In the genomic region with DNA sequence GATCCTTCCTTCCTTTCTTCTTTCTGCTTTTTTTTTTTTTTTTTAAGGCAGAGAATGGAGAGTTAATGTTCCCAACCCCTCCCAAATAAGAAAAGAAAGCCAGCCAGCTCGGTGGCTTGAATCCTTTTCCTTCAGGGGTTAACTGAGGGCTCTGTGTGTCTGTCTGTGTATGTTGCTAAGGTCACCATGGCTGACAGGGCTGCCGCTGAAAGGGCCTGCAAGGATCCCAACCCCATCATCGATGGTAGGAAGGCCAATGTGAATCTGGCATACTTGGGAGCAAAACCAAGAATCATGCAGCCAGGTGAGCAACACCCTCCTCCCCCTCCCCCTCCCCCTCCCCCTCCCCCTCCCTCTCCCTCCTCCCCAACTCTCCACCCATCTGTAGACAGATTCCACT, we compare ENCODE assay signal across 8 mouse cellular contexts. TPM values are rescaled to one million over a fixed set of nuclear protein-coding genes. Genes with fewer than 3 reads are reported as not detected.
A peak's percentile ranks its signal among the peaks of the same experiment; 100 is the strongest.
DNase-seq lines count a peak whose midpoint lies in the region; ATAC-seq and TF ChIP-seq lines count a peak whose summit lies in the region.

No protein-coding gene starts in this region.

- intact Hi-C loops in left cerebral cortex, postnatal 14 days (cut with DNase I): loop anchor here (5.0 kb wide), 1 partner anchor 82 kb away; the partner anchor contains the start of gene Cap2

- peak; percentile 23 for DNase-seq in retina, postnatal 1 day
- DNase-seq in retina, embryonic 14.5 days (ENCODE audit: low spot score): no peak
- peak; percentile 30 for DNase-seq in forebrain, postnatal 0 days
- no peak for DNase-seq in limb, embryonic 11.5 days (ENCODE audit: low spot score)
- no peak for DNase-seq in left cerebral cortex, postnatal 14 days (ENCODE audit: low spot score in 2 of 2)
- no peak for DNase-seq in thymus, postnatal 10 days (ENCODE audit: low spot score in 2 of 2)
- DNase-seq in cerebellum, adult 2 months: no peak

- peaks cover 3% of the 10 kb centered on the region; the same call in 1 of the 2 replicates for H3K36me3 ChIP-seq in forebrain, postnatal 0 days (ENCODE audit: insufficient read depth)
- no peaks in the 10 kb centered on the region for H3K36me3 ChIP-seq in limb, embryonic 11.5 days (ENCODE audit: control insufficient read depth, insufficient read depth, low read length)
- H3K36me3 ChIP-seq in stomach, embryonic 16.5 days (ENCODE audit: control insufficient read depth, insufficient read depth, low read length): no peaks in the 10 kb centered on the region

- H3K4me2 ChIP-seq in forebrain, postnatal 0 days (ENCODE audit: low read depth): peak overlapping the region; percentile 94
- no peak overlapping the region for H3K4me2 ChIP-seq in limb, embryonic 11.5 days (ENCODE audit: low read depth, severe bottlenecking)
- H3K4me2 ChIP-seq in stomach, embryonic 16.5 days (ENCODE audit: low read depth, low read length): peak overlapping the region; percentile 96

- peak overlapping the region; percentile 70 for H3K4me3 ChIP-seq in forebrain, postnatal 0 days (ENCODE audit: low read depth, low read length)
- 0 out of 2 replicates have a peak overlapping the region, but pooled peaks have one; percentile 53 for H3K4me3 ChIP-seq in limb, embryonic 11.5 days (ENCODE audit: low read depth, low read length)
- peak overlapping the region; percentile 69 for H3K4me3 ChIP-seq in stomach, embryonic 16.5 days (replicated peaks; ENCODE audit: low read length)
- H3K4me3 ChIP-seq in cerebellum, adult 2 months (replicated peaks; ENCODE audit: insufficient read depth, low read depth, low read length): no peak overlapping the region

- no peak for TF ChIP-seq CTCF in forebrain, postnatal 0 days (IDR thresholded peaks at IDR 0.05; ENCODE audit: low read depth)
- no peak for TF ChIP-seq CTCF in cerebellum, adult 2 months (IDR thresholded peaks at IDR 0.05; ENCODE audit: borderline replicate concordance, insufficient read depth, low read depth, low read length)

- no peaks in the 10 kb centered on the region for H3K4me1 ChIP-seq in forebrain, postnatal 0 days (ENCODE audit: insufficient read depth)
- H3K4me1 ChIP-seq in limb, embryonic 11.5 days (ENCODE audit: control insufficient read depth, insufficient read depth, low read length): no peaks in the 10 kb centered on the region
- 0 out of 2 replicates have a peak, but pooled peaks cover 4% of the 10 kb centered on the region for H3K4me1 ChIP-seq in stomach, embryonic 16.5 days (ENCODE audit: control insufficient read depth, insufficient read depth, low read length)
- H3K4me1 ChIP-seq in cerebellum, adult 2 months (ENCODE audit: control insufficient read depth, insufficient read depth, low read length): 0 out of 2 replicates have a peak, but pooled peaks cover 3% of the 10 kb centered on the region

- H3K27ac ChIP-seq in forebrain, postnatal 0 days (ENCODE audit: low read depth, low read length): peak overlapping the region; percentile 52
- H3K27ac ChIP-seq in limb, embryonic 11.5 days (replicated peaks; ENCODE audit: low read depth, low read length): no peak overlapping the region
- H3K27ac ChIP-seq in stomach, embryonic 16.5 days (ENCODE audit: low read length): no peak overlapping the region
- H3K27ac ChIP-seq in cerebellum, adult 2 months (ENCODE audit: insufficient read depth, low read length): no peak overlapping the region

- no peak for TF ChIP-seq POLR2A in cerebellum, adult 2 months (IDR thresholded peaks at IDR 0.05; ENCODE audit: borderline replicate concordance, insufficient read depth, low read length)

- no peaks in the 10 kb centered on the region for H3K27me3 ChIP-seq in forebrain, postnatal 0 days (ENCODE audit: insufficient read depth, low read length)
- no peaks in the 10 kb centered on the region for H3K27me3 ChIP-seq in limb, embryonic 11.5 days (ENCODE audit: control insufficient read depth, insufficient read depth, low read length)
- no peaks in the 10 kb centered on the region for H3K27me3 ChIP-seq in stomach, embryonic 16.5 days (ENCODE audit: control insufficient read depth, insufficient read depth, low read length)
- H3K27me3 ChIP-seq in cerebellum, adult 2 months (ENCODE audit: control insufficient read depth, insufficient read depth, low read length): no peaks in the 10 kb centered on the region

- 11% methylated on average over 3 of the region's 3 CpGs for WGBS in forebrain, postnatal 0 days
- 11% methylated on average over 3 of the region's 3 CpGs for WGBS in limb, embryonic 11.5 days
- 14% methylated on average over 3 of the region's 3 CpGs for WGBS in stomach, embryonic 16.5 days
- 56% methylated on average over 3 of the region's 3 CpGs for whole genome bisulfite sequencing in cerebellum, adult 2 months

- no peak for ATAC-seq in forebrain, postnatal 0 days
- ATAC-seq in limb, embryonic 11.5 days (ENCODE audit: insufficient number of reproducible peaks, low FRiP score, low TSS enrichment, low read depth): no peak
- no peak for ATAC-seq in stomach, embryonic 16.5 days (ENCODE audit: insufficient read depth, low FRiP score)

- peak overlapping the region; percentile 79 for H3K9ac ChIP-seq in forebrain, postnatal 0 days
- H3K9ac ChIP-seq in limb, embryonic 11.5 days (ENCODE audit: low read length): no peak overlapping the region
- no peak overlapping the region for H3K9ac ChIP-seq in stomach, embryonic 16.5 days (ENCODE audit: low read length)

- no peaks in the 10 kb centered on the region for H3K9me3 ChIP-seq in forebrain, postnatal 0 days (ENCODE audit: low read length)
- H3K9me3 ChIP-seq in limb, embryonic 11.5 days (ENCODE audit: control insufficient read depth, low read length): no peaks in the 10 kb centered on the region
- no peaks in the 10 kb centered on the region for H3K9me3 ChIP-seq in stomach, embryonic 16.5 days (replicated peaks; ENCODE audit: control insufficient read depth, low read length)

RNA-seq across cellular contexts. Expression of gene Rbm24, which starts 1.9 kb away (rescaled TPM):
- total RNA-seq in forebrain, postnatal 0 days (2014; rRNA removed): 29.8 and 32.6 TPM in 2 replicates
- polyA plus RNA-seq in forebrain, postnatal 0 days (2015; fragmentation: Nextera tagmentation; extraction: Ambion mirVana): 5.6 and 5.7 TPM in 2 replicates
- polyA plus RNA-seq in limb, embryonic 11.5 days (2014; fragmentation: Nextera tagmentation; extraction: Ambion mirVana): 4.5 and 6.7 TPM in 2 replicates
- 1.1 and 2.0 TPM in 2 replicates for polyA plus RNA-seq in stomach, embryonic 16.5 days (2015; fragmentation: Nextera tagmentation; extraction: Ambion mirVana)
- 10 to 100 TPM; 23.1 to 32.6 TPM for total RNA-seq in left cerebral cortex, postnatal 14 days (2021)
- 5.0 and 5.2 TPM in 2 replicates for polyA plus RNA-seq in cerebellum, adult 2 months (2012; rRNA removed)

Comparison
In these comparisons a context has a peak if more than half of its experiments do, and no peak if none do; other contexts are left out.
1. DNase-seq: peak in retina, postnatal 1 day (single experiment) and forebrain, postnatal 0 days (single experiment); none in retina, embryonic 14.5 days (single experiment), limb, embryonic 11.5 days (single experiment), left cerebral cortex, postnatal 14 days (0 of 2), thymus, postnatal 10 days (0 of 2) and cerebellum, adult 2 months (0 of 2).